Mouse (Mus musculus) intestine, embryonic 15.5 days (tissue): ENCODE results near the gene Tet2. TPM values are rescaled to one million over a fixed set of nuclear protein-coding genes. Genes with fewer than 3 reads are reported as not detected.
"Not testable (repeated sequence)": the region's sequence is repeated elsewhere in the genome, so short reads cannot be mapped to it uniquely, and the experiment has no call there.

Source experiments
- ATAC-seq: fragments of 200-750 bp; cut with Nextera tagmentation; 2 replicates; pipeline ENCODE4 v1.8.0; 2017; ENCODE audit warnings: moderate TSS enrichment, moderate library complexity
- H3K27ac ChIP-seq: fragments of 300-500 bp; sonication (generic); 2 replicates; pipeline ENCODE4 v1.5.1; 2015; ENCODE audit warnings: mild to moderate bottlenecking, inconsistent platforms
- H3K27me3 ChIP-seq: fragments of 300-500 bp; sonication (generic); replicated peaks from 2 replicates; pipeline ENCODE4 v1.6.1; 2015; ENCODE audit warnings: inconsistent platforms
- H3K36me3 ChIP-seq: fragments of 300-500 bp; sonication (generic); 2 replicates; pipeline ENCODE4 v1.6.1; 2015; ENCODE audit warnings: inconsistent platforms
- H3K4me1 ChIP-seq: fragments of 300-500 bp; sonication (generic); replicated peaks from 2 replicates; pipeline ENCODE4 v1.6.1; 2015; ENCODE audit warnings: inconsistent platforms
- H3K4me2 ChIP-seq: fragments of 300-500 bp; sonication (generic); replicated peaks from 2 replicates; pipeline ENCODE4 v1.6.1; 2015; ENCODE audit warnings: mild to moderate bottlenecking, inconsistent platforms
- H3K4me3 ChIP-seq: fragments of 300-500 bp; sonication (generic); replicated peaks from 2 replicates; pipeline ENCODE4 v1.5.1; 2015; ENCODE audit warnings: inconsistent platforms
- H3K9ac ChIP-seq: fragments of 300-500 bp; sonication (generic); 2 replicates; pipeline ENCODE4 v1.6.1; 2015; ENCODE audit warnings: inconsistent platforms
- H3K9me3 ChIP-seq: fragments of 300-500 bp; sonication (generic); 2 replicates; pipeline ENCODE4 v1.6.1; 2016; ENCODE audit warnings: inconsistent platforms
- WGBS: fragments of 180-500 bp; shearing (Covaris S2); methylation state at CpG from one replicate; pipeline ENCODE4 v1.1.7; 2015; 5-methylcytosine and 5-hydroxymethylcytosine counted together
- polyA plus RNA-seq: library from polyadenylated mRNA; unstranded; fragments of >200 nt; fragmentation: Nextera tagmentation; extraction: Ambion mirVana; gene quantifications from 2 replicates; pipeline ENCODE4 v1.2.1, GENCODE M21; 2015

The Tet2 gene
- 13.6 and 15.0 TPM in 2 replicates for polyA plus RNA-seq

- H3K27me3 ChIP-seq: no peaks in the 10 kb centered on the region
- no peaks in the 10 kb centered on the region for H3K4me1 ChIP-seq
- H3K4me2 ChIP-seq: peak within 1 kb of the TSS; percentile 81
- peak within 1 kb of the TSS; percentile 87 for H3K9ac ChIP-seq
- peak within 1 kb of the TSS; percentile 98 for H3K27ac ChIP-seq
- H3K9me3 ChIP-seq: no peaks in the 10 kb centered on the region
- H3K4me3 ChIP-seq: peak within 1 kb of the TSS; percentile 81
- peak; percentile 72 for ATAC-seq
- under 1% methylated on average over 66 of the region's 73 CpGs for WGBS
- no peaks in the 10 kb centered on the region for H3K36me3 ChIP-seq
These were observed at the start of gene Tet2 for GRCm38 (mm10) chr3:133544551-133545303. Gene Tet2, minus strand, starts transcription at chr3:133545139.

GRCm38 (mm10) chr3:133592995-133593394 lies 48.1 kb upstream of the Tet2 start:
- ATAC-seq, H3K4me3 ChIP-seq, H3K9ac ChIP-seq, H3K9me3 ChIP-seq, H3K27me3 ChIP-seq, H3K27ac ChIP-seq, H3K36me3 ChIP-seq, H3K4me1 ChIP-seq, H3K4me2 ChIP-seq: not testable (repeated sequence)
- WGBS: 72% methylated on average over 2 of the region's 2 CpGs

- WGBS: 87% methylated on average over 7 of the region's 7 CpGs
- no peaks in the 10 kb centered on the region for H3K36me3 ChIP-seq
- H3K9ac ChIP-seq: no peak overlapping the region
- ATAC-seq: no peak
- no peak overlapping the region for H3K4me3 ChIP-seq
- H3K4me2 ChIP-seq: no peak overlapping the region
- no peaks in the 10 kb centered on the region for H3K9me3 ChIP-seq
- H3K27me3 ChIP-seq: no peaks in the 10 kb centered on the region
- H3K27ac ChIP-seq: no peak overlapping the region
- no peaks in the 10 kb centered on the region for H3K4me1 ChIP-seq
These were observed 45.7 kb upstream of the Tet2 start for GRCm38 (mm10) chr3:133590506-133591152.

- Histone ChIP-seq H3K9ac (no peak overlapping the region), H3K4me1 (no peaks in the 10 kb centered on the region), H3K4me2 (no peak overlapping the region), H3K9me3 (no peaks in the 10 kb centered on the region), H3K27me3 (no peaks in the 10 kb centered on the region), H3K36me3 (no peaks in the 10 kb centered on the region), H3K27ac (no peak overlapping the region), H3K4me3 (no peak overlapping the region)
- ATAC-seq: no peak
- 82% methylated on average over 2 of the region's 2 CpGs for WGBS
These were observed 40.1 kb upstream of the Tet2 start for GRCm38 (mm10) chr3:133585010-133585409.

- Histone ChIP-seq H3K4me3 (no peak overlapping the region), H3K9me3 (no peaks in the 10 kb centered on the region), H3K4me1 (no peaks in the 10 kb centered on the region), H3K9ac (no peak overlapping the region), H3K36me3 (no peaks in the 10 kb centered on the region), H3K4me2 (no peak overlapping the region), H3K27me3 (no peaks in the 10 kb centered on the region), H3K27ac (no peak overlapping the region)
- ATAC-seq: no peak
- 88% methylated on average over 9 of the region's 9 CpGs for WGBS
These were observed 38.6 kb upstream of the Tet2 start for GRCm38 (mm10) chr3:133583411-133584025.

- ATAC-seq: no peak
- H3K27me3 ChIP-seq: no peaks in the 10 kb centered on the region
- H3K4me3 ChIP-seq: no peak overlapping the region
- H3K4me2 ChIP-seq: no peak overlapping the region
- no peak overlapping the region for H3K27ac ChIP-seq
- no peaks in the 10 kb centered on the region for H3K9me3 ChIP-seq
- no peaks in the 10 kb centered on the region for H3K4me1 ChIP-seq
- no peak overlapping the region for H3K9ac ChIP-seq
- no peaks in the 10 kb centered on the region for H3K36me3 ChIP-seq
- 72% methylated on average over 4 of the region's 4 CpGs for WGBS
These were observed 38.0 kb upstream of the Tet2 start for GRCm38 (mm10) chr3:133582969-133583368.

- Histone ChIP-seq H3K27me3 (no peaks in the 10 kb centered on the region), H3K4me3 (no peak overlapping the region), H3K4me2 (no peak overlapping the region), H3K9ac (no peak overlapping the region), H3K9me3 (no peaks in the 10 kb centered on the region), H3K4me1 (no peaks in the 10 kb centered on the region), H3K36me3 (no peaks in the 10 kb centered on the region), H3K27ac (no peak overlapping the region)
- WGBS: 73% methylated on average over 5 of the region's 5 CpGs
- no peak for ATAC-seq
These were observed 37.2 kb upstream of the Tet2 start for GRCm38 (mm10) chr3:133582096-133582495.

GRCm38 (mm10) chr3:133581541-133581940 lies 36.6 kb upstream of the Tet2 start:
- WGBS: 78% methylated on average over 4 of the region's 4 CpGs
- no peak overlapping the region for H3K4me2 ChIP-seq
- H3K27ac ChIP-seq: no peak overlapping the region
- no peak for ATAC-seq
- H3K27me3 ChIP-seq: no peaks in the 10 kb centered on the region
- H3K36me3 ChIP-seq: no peaks in the 10 kb centered on the region
- no peaks in the 10 kb centered on the region for H3K9me3 ChIP-seq
- H3K4me3 ChIP-seq: no peak overlapping the region
- no peaks in the 10 kb centered on the region for H3K4me1 ChIP-seq
- H3K9ac ChIP-seq: no peak overlapping the region

- H3K4me2 ChIP-seq: no peak overlapping the region
- H3K36me3 ChIP-seq: no peaks in the 10 kb centered on the region
- H3K4me3 ChIP-seq: no peak overlapping the region
- no peak overlapping the region for H3K9ac ChIP-seq
- ATAC-seq: no peak
- H3K27ac ChIP-seq: no peak overlapping the region
- H3K4me1 ChIP-seq: no peaks in the 10 kb centered on the region
- H3K9me3 ChIP-seq: no peaks in the 10 kb centered on the region
- WGBS: 91% methylated on average over 9 of the region's 9 CpGs
- no peaks in the 10 kb centered on the region for H3K27me3 ChIP-seq
These were observed 34.7 kb upstream of the Tet2 start for GRCm38 (mm10) chr3:133579671-133580070.

- no peaks in the 10 kb centered on the region for H3K4me1 ChIP-seq
- no peaks in the 10 kb centered on the region for H3K27me3 ChIP-seq
- no peaks in the 10 kb centered on the region for H3K9me3 ChIP-seq
- no peak overlapping the region for H3K9ac ChIP-seq
- H3K4me2 ChIP-seq: no peak overlapping the region
- H3K27ac ChIP-seq: no peak overlapping the region
- no peak for ATAC-seq
- no peak overlapping the region for H3K4me3 ChIP-seq
- WGBS: 32% methylated on average over 9 of the region's 9 CpGs
- H3K36me3 ChIP-seq: no peaks in the 10 kb centered on the region
These were observed 34.2 kb upstream of the Tet2 start for GRCm38 (mm10) chr3:133579140-133579539.

GRCm38 (mm10) chr3:133574969-133575368 lies 30.0 kb upstream of the Tet2 start:
- Histone ChIP-seq H3K27ac (no peak overlapping the region), H3K36me3 (no peaks in the 10 kb centered on the region), H3K4me2 (no peak overlapping the region), H3K4me1 (no peaks in the 10 kb centered on the region), H3K27me3 (no peaks in the 10 kb centered on the region), H3K4me3 (no peak overlapping the region), H3K9me3 (no peaks in the 10 kb centered on the region), H3K9ac (no peak overlapping the region)
- no peak for ATAC-seq
- 74% methylated on average over 6 of the region's 6 CpGs for WGBS

GRCm38 (mm10) chr3:133571961-133572360 lies 27.0 kb upstream of the Tet2 start:
- H3K4me2 ChIP-seq: no peak overlapping the region
- 75% methylated on average over 5 of the region's 5 CpGs for WGBS
- no peak overlapping the region for H3K4me3 ChIP-seq
- no peak for ATAC-seq
- H3K9ac ChIP-seq: no peak overlapping the region
- no peak overlapping the region for H3K27ac ChIP-seq
- no peaks in the 10 kb centered on the region for H3K4me1 ChIP-seq
- H3K36me3 ChIP-seq: no peaks in the 10 kb centered on the region
- no peaks in the 10 kb centered on the region for H3K27me3 ChIP-seq
- H3K9me3 ChIP-seq: no peaks in the 10 kb centered on the region
